Mouse (Mus musculus): ENCODE data around the gene Dazl. TPM values are rescaled to one million over a fixed set of nuclear protein-coding genes. Genes with fewer than 3 reads are reported as not detected.

The Dazl gene
- polyA plus RNA-seq (2016; fragmentation: Nextera tagmentation; extraction: Ambion mirVana): 0.16 TPM in 1 of 2 replicates, not detected in the other

DNA sequence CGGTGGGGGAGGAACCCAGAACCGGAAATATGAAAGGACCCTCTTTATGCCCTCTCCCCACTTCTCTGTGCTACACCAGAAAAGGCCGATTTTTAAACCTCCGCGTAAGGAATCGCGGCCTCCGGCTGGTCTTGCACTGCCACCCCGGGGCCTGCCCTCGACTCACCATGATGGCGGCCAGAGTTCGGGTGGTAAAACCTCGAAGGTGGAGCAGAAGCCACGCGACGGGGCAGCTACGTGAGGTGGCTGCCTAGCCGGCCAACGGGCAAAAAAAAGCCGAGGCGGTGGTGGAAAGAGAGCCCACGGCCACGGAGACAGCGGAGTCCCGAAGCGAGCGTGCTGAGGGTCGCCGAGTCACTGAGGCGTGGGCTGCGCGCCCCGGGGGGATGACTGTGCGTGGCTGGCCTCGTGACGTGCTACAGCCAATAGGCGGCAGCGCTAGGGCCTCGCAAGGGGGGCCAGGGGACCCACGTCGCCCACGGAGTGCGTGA is at the start of gene Dazl:
Gene Dazl (minus strand): TSS at position 396 of the 491 bp plus-strand sequence.
- DNase-seq (ENCODE audit: low spot score): no peak
- H3K4me3 ChIP-seq: peak within 1 kb of the TSS; percentile 55
- H3K27ac ChIP-seq (replicated peaks): peak within 1 kb of the TSS; percentile 86
- no peaks in the 10 kb centered on the region for H3K27me3 ChIP-seq (ENCODE audit: low read depth, poor library complexity, severe bottlenecking)
- peaks cover 18% of the 10 kb centered on the region for H3K9me3 ChIP-seq (replicated peaks)
- H3K4me1 ChIP-seq: peaks cover 4% of the 10 kb centered on the region
- peaks cover 9% of the 10 kb centered on the region; the same call in 1 of the 2 replicates for H3K36me3 ChIP-seq
- 91% methylated on average over 43 of the region's 43 CpGs for WGBS

DNA sequence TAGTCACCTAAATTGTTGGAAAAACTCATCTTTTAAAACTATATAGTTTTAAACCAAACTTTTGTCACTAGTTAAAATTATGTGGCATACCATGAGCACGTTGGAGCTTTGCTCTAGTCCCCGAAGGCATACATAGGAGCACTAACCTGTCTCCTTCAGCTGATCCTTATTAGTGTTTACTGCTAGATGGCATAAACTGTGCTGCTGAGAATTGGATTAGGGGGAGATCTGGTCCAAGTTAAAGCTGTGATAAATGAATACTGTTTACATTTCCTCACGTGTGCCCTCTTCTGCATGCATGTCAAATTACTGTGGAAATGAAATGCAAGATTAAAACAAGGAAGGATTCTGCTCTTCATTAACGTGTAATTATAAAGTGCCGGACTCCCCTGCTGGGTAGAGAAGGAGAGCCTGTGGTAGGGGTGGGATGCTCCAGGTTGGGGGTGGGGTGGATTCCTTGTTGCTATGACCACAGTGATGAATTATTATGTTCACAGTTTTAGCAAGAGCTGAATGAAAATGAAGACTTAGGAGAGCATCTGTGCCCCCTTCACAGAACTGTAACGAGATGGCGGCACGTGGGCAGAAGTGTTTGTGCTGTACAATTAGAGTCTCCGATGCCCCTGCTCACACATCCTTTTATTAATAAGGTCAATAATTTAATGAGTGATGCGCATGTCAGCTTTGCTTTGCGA is 48.6 kb upstream of the Dazl start:
- no peaks in the 10 kb centered on the region for H3K9me3 ChIP-seq (replicated peaks)
- H3K4me3 ChIP-seq: no peak overlapping the region
- 90% methylated on average over 11 of the region's 11 CpGs for WGBS
- DNase-seq (ENCODE audit: low spot score): no peak
- no peak overlapping the region for H3K27ac ChIP-seq (replicated peaks)
- no peaks in the 10 kb centered on the region for H3K27me3 ChIP-seq (ENCODE audit: low read depth, poor library complexity, severe bottlenecking)
- peaks cover 7% of the 10 kb centered on the region; the same call in 1 of the 2 replicates for H3K4me1 ChIP-seq
- H3K36me3 ChIP-seq: no peaks in the 10 kb centered on the region

DNA sequence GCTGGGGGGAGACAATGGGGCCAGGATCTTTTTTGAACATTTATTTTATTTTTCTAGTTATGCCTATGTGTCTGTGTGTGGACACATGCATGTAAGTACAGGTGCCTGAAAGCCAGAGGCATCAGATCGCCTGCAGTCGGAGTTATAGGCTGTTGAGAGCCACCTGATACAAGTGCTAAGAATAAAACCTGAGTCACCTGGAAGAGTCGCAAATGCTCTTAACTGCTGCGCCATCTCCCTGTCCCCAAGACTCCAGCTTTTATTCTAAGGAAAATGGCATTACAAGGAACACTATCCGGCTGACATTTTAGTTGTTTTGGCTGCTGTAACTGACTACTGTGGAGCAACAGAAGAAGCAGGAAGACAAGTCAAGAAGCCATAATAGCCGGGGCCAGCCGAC is 45.5 kb upstream of the Dazl start:
- no peak overlapping the region for H3K27ac ChIP-seq (replicated peaks)
- no peak for DNase-seq (ENCODE audit: low spot score)
- no peaks in the 10 kb centered on the region for H3K27me3 ChIP-seq (ENCODE audit: low read depth, poor library complexity, severe bottlenecking)
- 93% methylated on average over 7 of the region's 7 CpGs for WGBS
- H3K4me3 ChIP-seq: no peak overlapping the region
- H3K4me1 ChIP-seq: peaks cover 7% of the 10 kb centered on the region; the same call in 1 of the 2 replicates
- H3K9me3 ChIP-seq (replicated peaks): no peaks in the 10 kb centered on the region
- no peaks in the 10 kb centered on the region for H3K36me3 ChIP-seq

DNA sequence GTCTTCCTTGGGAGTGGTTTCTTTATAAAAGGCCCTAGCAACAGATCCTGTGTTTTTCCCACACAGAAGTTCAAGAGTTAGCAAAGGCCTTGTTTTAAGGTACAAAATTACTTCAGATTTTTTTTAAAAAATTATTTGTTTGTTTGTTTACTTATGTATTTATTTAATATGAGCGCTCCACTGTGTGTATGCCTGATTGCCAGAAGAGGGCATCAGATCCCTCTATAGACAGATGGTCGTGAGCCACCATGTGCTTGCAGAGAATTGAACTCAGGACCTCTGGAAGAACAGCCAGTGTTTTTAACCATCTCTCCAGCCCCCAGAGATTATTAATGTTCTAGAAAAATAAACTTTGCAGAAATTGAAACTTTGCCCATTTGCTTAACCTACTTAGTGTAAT is 42.3 kb upstream of the Dazl start:
- H3K4me3 ChIP-seq: no peak overlapping the region
- H3K36me3 ChIP-seq: no peaks in the 10 kb centered on the region
- 78% methylated on average over 2 of the region's 2 CpGs for WGBS

DNA sequence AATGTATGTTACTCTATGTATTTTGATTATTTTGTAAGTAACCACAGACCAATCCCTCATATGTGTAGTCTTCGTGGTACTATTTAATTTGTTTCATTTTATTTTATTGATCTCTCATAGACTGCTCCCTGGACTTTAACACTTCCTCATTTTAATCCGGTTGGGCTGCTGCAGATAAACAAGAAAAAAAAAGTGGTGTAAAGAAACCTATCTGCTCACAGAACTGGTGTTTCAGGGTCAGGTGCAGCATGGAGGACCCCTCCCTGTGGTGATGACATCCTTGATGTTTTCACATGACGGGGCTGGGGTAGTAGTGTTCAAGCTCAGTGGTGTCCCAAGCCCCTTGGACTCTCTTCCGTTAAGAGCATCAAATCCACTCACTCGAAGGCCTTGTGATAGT is 41.3 kb upstream of the Dazl start:
- Histone ChIP-seq H3K9me3 (replicated peaks) (no peaks in the 10 kb centered on the region), H3K27ac (replicated peaks) (no peak overlapping the region), H3K27me3 (ENCODE audit: low read depth, poor library complexity, severe bottlenecking) (no peaks in the 10 kb centered on the region), H3K4me1 (peaks cover 10% of the 10 kb centered on the region; the same call in 1 of the 2 replicates), H3K36me3 (no peaks in the 10 kb centered on the region), H3K4me3 (no peak overlapping the region)
- WGBS: 93% methylated on average over 5 of the region's 5 CpGs
- DNase-seq (ENCODE audit: low spot score): no peak

More for the DNA sequence above, 42.3 kb upstream of the Dazl start:
- no peak for DNase-seq (ENCODE audit: low spot score)
- H3K27me3 ChIP-seq (ENCODE audit: low read depth, poor library complexity, severe bottlenecking): no peaks in the 10 kb centered on the region
- peaks cover 4% of the 10 kb centered on the region; the same call in 1 of the 2 replicates for H3K4me1 ChIP-seq
- no peak overlapping the region for H3K27ac ChIP-seq (replicated peaks)
- H3K9me3 ChIP-seq (replicated peaks): no peaks in the 10 kb centered on the region

DNA sequence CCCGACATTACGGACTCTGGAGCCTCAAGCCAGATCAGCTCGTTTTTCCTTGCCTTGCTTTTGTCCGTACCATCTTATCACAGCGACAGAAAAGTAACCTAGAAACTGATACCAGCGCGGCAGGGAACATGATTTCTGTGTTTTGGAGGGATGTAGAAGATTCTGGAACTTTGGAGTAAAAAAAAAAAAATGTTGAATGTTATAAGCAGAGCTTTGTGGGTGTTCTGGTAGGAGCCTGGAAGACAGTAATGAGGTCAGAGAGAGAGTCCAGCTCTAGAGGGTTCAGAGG is 38.5 kb upstream of the Dazl start:
- DNase-seq (ENCODE audit: low spot score): no peak
- WGBS: 88% methylated on average over 7 of the region's 7 CpGs
- no peaks in the 10 kb centered on the region for H3K36me3 ChIP-seq
- no peak overlapping the region for H3K27ac ChIP-seq (replicated peaks)
- no peaks in the 10 kb centered on the region for H3K27me3 ChIP-seq (ENCODE audit: low read depth, poor library complexity, severe bottlenecking)
- H3K9me3 ChIP-seq (replicated peaks): no peaks in the 10 kb centered on the region
- no peak overlapping the region for H3K4me3 ChIP-seq
- peaks cover 7% of the 10 kb centered on the region; the same call in 1 of the 2 replicates for H3K4me1 ChIP-seq

DNA sequence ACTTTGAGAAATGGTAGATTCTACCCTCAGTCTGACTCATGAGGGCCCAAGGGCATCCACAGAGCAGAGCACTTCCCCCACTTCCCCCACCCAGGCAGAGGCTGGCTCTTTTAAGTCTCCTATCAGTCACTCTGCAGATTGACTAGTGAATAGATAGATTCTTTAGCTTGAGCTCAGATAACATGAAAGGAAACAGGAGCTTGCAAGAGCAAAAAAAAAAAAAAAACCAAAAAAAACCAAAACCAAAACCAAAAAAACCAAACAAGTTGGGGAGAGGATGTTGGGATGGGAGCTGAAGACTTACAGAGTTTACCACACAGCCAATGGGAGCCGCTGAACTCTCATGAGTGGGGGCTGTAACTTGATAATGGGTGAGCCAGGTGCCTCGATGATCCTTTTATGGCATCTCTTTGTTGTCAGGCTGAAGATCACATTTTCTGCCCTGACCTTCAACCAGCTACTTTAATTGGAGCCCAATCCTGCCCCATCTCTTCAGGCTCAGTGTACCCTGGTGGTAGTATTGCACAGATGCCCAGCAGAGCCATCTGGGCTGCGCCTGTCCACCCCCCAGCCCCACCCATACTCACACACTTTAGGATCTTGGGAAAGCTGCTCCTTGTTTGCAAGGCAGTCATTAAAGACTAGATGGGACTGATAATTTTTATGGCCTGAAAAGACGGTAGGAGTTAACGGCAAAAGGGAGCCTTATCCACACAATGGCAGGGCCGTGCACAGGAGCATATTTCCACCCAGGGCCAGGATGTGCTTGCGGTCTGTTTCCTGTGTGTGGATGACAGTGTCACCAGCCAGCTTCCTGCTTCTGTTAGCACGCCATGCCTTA is 38.0 kb upstream of the Dazl start:
- no peak for DNase-seq (ENCODE audit: low spot score)
- H3K9me3 ChIP-seq (replicated peaks): no peaks in the 10 kb centered on the region
- no peaks in the 10 kb centered on the region for H3K36me3 ChIP-seq
- H3K4me1 ChIP-seq: peaks cover 7% of the 10 kb centered on the region; the same call in 1 of the 2 replicates
- 0 out of 2 replicates have a peak overlapping the region, but pooled peaks have one; percentile 49 for H3K27ac ChIP-seq (replicated peaks)
- 87% methylated on average over 8 of the region's 8 CpGs for WGBS
- H3K4me3 ChIP-seq: no peak overlapping the region
- H3K27me3 ChIP-seq (ENCODE audit: low read depth, poor library complexity, severe bottlenecking): no peaks in the 10 kb centered on the region

DNA sequence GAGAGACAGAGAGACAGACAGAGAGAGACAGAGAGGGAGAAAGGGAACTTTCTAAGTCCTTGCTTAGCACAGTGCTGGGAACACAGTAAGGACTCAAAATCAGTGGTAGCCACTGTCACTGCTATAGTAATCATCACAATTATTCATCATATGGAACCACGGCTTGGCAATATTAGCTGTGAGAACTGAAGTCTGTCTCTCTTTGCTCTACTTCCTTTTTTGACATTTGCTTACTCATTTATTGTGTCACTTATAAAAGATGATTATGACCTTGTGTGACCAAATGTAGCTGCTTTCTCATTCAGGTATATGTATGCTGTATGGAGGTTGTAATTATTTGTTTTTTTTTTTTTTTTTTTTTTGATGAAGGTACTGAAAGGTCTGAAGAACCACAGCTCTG is 36.8 kb upstream of the Dazl start:
- peaks cover 7% of the 10 kb centered on the region; the same call in 1 of the 2 replicates for H3K4me1 ChIP-seq
- no peaks in the 10 kb centered on the region for H3K27me3 ChIP-seq (ENCODE audit: low read depth, poor library complexity, severe bottlenecking)
- DNase-seq (ENCODE audit: low spot score): no peak
- no peaks in the 10 kb centered on the region for H3K36me3 ChIP-seq
- no peak overlapping the region for H3K4me3 ChIP-seq
- H3K27ac ChIP-seq (replicated peaks): no peak overlapping the region
- H3K9me3 ChIP-seq (replicated peaks): no peaks in the 10 kb centered on the region
- 89% methylated on average over 1 of the region's 1 CpGs for WGBS

DNA sequence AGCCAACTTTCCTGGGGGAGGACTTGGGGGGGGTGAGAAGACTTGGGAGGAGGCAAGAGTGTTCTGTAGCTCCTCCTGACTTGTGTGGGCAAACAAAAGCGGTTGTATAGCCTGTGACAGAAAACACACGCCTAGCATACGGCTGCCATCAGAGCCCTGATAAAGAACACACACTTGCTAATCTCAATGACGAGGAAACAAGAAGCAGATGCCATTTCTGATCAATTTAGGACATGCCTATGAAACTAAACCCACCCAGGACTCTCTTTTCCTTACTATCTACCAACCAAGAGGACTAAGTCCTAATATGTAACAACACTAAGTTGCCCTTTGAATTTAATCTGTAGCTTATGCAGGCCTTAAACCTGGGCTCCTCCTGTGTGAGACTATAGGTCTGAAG is 31.2 kb upstream of the Dazl start:
- Histone ChIP-seq H3K4me1 (no peaks in the 10 kb centered on the region), H3K27me3 (ENCODE audit: low read depth, poor library complexity, severe bottlenecking) (no peaks in the 10 kb centered on the region), H3K4me3 (no peak overlapping the region), H3K9me3 (replicated peaks) (no peaks in the 10 kb centered on the region), H3K27ac (replicated peaks) (no peak overlapping the region), H3K36me3 (no peaks in the 10 kb centered on the region)
- WGBS: 83% methylated on average over 4 of the region's 4 CpGs
- no peak for DNase-seq (ENCODE audit: low spot score)

DNA sequence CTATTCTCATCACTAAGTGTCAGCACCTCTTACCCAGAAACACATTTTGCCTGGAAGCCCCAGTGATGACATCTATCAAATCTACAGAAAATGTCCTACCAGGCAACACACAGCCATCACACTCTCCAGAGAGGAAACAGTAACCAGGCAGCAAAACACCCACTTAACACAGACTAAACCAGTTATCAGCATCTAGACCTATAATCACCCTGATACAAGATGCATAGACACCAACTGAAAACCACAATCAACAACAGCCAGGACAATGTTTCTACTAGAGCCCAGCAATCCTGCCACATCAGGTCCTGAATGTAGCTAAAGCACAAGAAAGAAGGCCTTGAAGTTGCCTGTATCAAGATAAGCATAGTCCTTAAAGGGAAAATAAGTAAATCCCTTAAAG is 25.4 kb upstream of the Dazl start:
- Histone ChIP-seq H3K27ac (replicated peaks) (no peak overlapping the region), H3K4me1 (peaks cover 6% of the 10 kb centered on the region), H3K27me3 (ENCODE audit: low read depth, poor library complexity, severe bottlenecking) (no peaks in the 10 kb centered on the region), H3K4me3 (no peak overlapping the region), H3K9me3 (replicated peaks) (no peaks in the 10 kb centered on the region), H3K36me3 (no peaks in the 10 kb centered on the region)
- no peak for DNase-seq (ENCODE audit: low spot score)

DNA sequence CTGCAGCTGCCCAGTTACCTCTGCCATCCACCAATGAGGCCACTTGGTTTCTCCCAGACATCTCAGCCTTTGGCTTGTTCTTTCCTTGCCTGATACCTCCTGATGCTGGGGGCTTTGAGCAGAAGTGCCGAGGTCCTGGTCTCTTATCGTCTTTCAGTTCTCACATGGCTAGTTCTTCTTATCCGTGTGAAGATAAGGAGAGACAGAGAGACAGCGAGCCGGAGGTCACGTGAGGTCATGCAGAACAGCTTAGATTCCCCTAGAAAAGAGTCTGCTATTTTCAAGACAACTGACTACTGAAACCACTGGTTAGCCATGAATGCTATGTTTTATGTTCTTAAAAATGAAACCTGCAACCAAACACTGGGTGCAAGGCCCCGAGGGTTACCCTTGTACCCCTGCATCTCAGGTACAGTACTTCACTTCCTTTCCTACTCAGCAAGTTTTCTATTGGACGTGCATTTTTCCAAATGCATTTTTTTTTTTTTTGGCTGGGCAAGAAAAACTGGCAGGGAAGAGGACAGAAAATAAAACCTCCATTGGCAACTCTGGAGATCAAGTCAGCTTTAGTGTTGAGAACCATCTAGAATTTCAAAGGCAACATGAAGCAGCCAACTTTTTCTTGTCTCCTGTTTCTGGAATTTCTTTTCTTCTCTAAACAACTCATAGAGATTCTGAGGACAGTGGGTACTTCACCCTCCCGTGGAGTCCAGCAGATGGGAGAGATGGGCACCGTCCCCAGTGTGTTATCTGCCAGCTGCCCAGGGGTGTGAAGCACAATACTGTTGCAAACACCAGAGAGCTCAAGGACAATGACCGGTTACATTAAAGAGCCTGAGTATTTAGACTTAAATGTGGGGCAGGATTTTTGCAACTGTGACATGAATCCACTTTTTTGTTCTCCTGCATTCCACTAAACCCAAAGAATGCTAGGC is 23.0 kb upstream of the Dazl start:
- Histone ChIP-seq H3K27ac (replicated peaks) (no peak overlapping the region), H3K9me3 (replicated peaks) (no peaks in the 10 kb centered on the region), H3K27me3 (ENCODE audit: low read depth, poor library complexity, severe bottlenecking) (no peaks in the 10 kb centered on the region), H3K4me3 (no peak overlapping the region), H3K36me3 (no peaks in the 10 kb centered on the region), H3K4me1 (peaks cover 6% of the 10 kb centered on the region)
- 46% methylated on average over 11 of the region's 11 CpGs for WGBS
- no peak for DNase-seq (ENCODE audit: low spot score)

DNA sequence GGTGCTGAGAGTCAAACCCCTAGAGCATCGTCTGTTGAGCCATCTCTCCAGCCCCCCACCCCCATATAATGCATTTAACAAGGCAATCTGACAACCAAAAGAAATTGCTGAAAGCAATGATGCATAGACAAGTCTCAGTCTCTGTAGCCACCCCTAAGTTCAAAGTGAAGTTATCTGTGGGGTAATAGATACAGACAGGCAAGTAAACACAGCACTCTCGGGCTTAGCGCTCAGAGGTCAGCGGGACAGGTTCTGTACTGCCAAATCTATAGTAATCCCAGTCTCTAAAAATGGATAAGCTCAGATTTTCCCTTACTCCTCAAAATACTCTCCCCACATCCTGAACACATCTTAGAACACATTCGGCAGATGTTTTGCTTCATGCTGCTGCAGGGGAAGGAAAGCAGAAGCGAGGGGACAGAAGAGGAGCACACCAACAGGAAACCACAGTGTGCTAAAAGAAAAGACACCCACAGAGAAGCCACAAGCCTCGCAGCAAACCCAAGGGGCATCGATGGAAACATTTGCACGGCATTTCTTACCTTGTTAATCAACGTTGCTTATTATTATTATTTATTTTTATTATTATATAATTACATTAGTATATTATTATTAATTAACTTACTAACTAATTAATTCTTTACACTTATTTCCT is 16.8 kb upstream of the Dazl start:
- WGBS: 75% methylated on average over 10 of the region's 10 CpGs
- Histone ChIP-seq H3K4me3 (no peak overlapping the region), H3K27me3 (ENCODE audit: low read depth, poor library complexity, severe bottlenecking) (no peaks in the 10 kb centered on the region), H3K36me3 (no peaks in the 10 kb centered on the region), H3K4me1 (peaks cover 16% of the 10 kb centered on the region), H3K27ac (replicated peaks) (no peak overlapping the region), H3K9me3 (replicated peaks) (no peaks in the 10 kb centered on the region)
- no peak for DNase-seq (ENCODE audit: low spot score)

All from midbrain, embryonic 10.5 days (tissue).